Mouse (Mus musculus): Measurements from ENCODE around the gene Daam2.
"Not testable (repeated sequence)": the region's sequence is repeated elsewhere in the genome, so short reads cannot be mapped to it uniquely, and the experiment has no call there.

Daam2 gene

DNA sequence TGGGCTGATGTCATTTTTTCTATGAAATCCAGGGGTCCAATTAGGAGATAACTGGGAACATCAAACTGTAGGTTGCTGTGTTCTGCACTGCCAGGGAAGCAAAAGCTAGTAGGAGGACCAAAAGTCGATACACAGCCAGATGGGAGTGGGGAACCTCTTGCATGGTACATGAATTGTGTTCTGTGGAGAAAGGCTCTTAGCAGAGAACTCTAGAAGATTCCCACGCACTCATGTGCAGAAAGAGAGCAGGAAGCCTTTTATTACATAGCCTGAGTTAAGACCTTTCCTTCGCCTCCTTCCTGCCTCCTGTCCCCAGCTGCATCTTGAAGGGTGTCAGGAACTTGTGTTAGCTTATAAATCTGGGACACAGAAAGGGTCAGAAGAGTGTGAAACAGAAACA is 82.3 kb downstream of the Daam2 start:
- DNase-seq (ENCODE audit: low read depth, low spot score), result no peak

DNA sequence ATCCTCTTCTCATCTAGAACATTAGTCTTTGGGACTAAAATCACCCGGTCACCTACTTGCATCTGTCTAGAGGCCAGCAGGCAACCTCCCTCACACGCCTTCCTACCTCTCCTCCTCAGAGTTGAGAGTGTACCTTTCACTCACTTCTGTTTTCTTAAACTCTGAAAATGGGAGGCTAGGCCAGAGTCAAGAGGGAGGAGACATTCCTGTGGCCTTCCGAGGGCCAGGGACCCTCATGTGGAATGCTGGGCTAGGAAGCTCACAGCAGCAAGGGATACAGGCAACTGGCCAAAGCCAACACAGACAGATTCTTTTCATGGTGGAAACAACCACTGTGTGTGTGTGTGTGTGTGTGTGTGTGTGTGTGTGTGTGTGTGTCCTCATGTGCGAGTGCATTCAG is 86.8 kb downstream of the Daam2 start:
- no peak for DNase-seq (ENCODE audit: low read depth, low spot score)

DNA sequence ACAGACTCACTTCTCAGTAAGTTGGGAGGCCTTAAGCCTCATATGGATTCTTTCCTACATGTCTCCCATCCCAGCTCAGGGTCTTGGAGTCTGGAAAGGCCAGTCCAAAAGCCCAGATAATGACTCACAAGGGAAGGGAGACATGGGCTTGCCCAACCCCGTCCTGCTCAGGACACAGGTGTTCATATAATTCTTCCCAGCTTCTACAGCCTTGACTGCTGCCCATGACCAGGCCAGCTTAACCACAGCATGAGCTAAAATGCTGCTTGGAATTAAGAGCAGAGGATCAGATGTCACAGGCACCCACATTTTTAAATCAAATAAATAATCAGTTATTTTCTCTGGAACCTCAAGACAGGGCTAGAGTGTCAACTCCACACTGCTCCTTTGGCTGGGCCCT is 89.0 kb downstream of the Daam2 start:
- DNase-seq (ENCODE audit: low read depth, low spot score), result no peak

DNA sequence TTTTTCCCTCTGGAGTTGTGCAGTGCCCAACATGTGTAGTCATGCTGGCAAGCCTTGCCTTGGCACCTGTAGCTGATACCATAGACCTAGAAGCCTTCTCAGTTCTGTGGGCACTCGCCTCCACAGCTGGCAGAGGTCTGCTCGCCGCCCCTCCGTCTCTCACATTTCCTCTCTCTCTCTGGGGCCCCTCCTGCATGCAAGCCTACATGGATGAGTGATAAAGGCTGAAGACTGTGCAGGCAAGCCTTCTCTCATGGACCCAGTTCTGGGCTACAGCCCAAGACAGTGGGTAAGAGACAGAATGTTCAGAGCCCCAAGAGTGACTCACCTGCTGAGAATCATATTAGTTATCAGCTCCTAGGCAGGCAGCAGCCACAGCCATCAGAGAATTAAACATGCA is 90.1 kb downstream of the Daam2 start:
- DNase-seq (ENCODE audit: low read depth, low spot score), result no peak

DNA sequence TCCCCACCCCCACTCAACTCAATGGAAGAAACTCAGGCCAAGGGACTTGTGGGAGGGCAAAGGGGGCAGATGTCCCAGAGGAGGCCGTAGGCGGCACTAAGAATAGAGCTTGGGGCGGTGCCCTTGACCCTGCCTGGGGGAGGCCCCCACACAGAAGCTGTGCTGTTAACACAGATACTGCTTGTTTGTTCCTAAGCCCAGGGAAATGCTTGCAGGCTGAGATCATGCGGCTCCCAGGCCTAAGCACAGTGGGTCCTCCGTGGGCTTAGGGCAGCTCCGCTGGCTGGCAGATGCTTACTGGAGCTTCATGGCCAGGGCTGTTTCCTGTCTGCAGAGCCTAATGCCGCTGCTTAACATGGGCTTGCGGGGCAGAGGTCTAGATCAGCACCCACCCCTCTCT is 91.5 kb downstream of the Daam2 start:
- no peak for DNase-seq (ENCODE audit: low read depth, low spot score)

DNA sequence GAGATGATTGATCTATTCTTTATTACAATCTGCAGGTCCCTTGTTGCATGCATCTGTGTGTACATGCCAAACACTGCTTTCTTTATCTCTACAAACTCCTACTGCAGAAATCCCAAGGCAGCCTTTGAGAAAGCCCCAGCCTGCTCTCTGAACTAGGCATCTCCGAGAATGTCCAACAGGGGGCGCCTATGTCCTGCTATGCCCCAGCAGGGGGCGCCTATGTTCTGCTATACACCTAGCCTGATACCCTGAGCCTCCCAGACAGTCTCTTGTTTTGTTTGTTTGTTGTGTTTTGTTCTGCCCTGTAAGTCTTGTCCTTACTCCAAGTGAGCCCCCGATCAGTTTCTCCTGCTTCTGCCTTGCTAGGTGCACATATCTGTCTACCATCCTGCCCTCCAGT is 95.9 kb downstream of the Daam2 start:
- DNase-seq (ENCODE audit: low read depth, low spot score), result peak; percentile 24

DNA sequence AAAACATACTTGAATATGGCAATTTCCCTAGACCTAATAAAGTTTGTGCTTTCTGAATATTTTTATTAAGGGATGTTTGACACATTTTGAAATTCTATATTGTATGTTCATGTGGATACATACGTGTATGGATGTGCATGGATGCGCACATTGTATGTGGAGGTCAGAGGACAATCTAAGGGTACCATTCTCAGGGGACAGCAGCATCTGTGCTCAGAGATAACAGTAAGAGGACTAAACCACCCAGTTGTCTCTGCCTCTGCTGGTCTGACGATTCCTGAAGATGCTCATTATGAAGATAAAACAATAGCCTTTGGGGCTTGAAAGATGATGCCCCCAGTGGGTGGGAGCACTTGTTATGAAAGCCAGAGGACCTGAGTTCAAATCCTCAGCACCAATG is 99.3 kb downstream of the Daam2 start:
- DNase-seq (ENCODE audit: low read depth, low spot score), result no peak

DNA sequence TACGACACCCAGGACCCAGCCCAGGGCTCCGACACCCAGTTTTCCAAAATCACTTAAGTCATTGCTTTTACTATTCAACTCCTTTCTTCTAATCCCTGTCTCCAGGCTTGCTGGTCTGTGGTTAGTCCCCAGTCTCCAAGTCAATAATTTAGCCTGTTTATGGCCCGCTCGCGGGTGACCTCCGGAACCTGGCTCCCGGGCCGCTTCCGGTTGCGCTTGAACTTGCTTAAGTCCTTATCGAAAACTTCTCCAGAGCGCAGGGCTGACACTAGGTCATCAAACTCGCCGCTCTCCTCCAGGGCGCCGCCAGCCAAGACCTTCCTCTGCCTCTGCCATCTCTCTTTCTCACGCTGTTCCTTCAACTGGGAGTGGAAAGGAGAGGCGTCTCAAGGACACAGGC is 105.8 kb downstream of the Daam2 start:
- DNase-seq (ENCODE audit: low read depth, low spot score), result no peak

DNA sequence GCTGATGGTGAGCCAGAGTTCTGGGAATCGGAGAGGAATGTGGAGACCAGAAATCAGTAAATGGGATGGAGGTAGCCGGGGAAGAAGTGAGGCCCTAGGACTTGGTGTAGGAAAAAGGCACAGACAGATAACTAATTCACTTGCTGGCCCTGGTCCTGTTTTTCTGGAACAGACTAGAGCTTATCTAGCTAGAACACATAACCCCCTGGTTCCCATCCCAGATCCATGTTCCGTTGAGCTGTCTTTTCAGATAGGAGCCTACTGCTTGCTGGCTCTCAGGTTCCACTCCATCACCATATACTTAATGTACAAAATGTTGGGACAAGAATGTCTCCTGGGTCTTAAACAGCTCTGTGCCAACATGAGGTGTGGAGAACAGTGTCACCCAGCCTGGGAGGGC is 106.3 kb downstream of the Daam2 start:
- DNase-seq (ENCODE audit: low read depth, low spot score), result no peak

DNA sequence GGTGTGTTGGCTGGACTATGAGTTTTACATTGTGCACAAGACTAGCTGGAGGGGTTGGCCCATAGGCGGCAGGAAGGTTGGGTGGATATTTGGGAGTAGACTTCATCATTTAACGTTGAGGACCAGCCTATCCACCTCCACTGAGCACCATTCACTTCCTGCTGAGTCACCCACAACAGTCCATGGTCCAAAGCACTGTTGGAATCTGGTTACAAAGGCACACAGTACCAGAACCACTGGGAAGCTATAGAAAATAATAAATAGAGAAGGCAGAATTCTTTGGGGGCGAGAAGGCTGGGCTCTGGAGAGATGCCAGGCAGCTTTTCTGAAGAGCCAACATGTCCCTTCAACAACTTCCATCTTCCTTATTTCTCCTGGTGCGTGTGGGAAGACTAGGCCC is 107.8 kb downstream of the Daam2 start:
- no peak for DNase-seq (ENCODE audit: low read depth, low spot score)

DNA sequence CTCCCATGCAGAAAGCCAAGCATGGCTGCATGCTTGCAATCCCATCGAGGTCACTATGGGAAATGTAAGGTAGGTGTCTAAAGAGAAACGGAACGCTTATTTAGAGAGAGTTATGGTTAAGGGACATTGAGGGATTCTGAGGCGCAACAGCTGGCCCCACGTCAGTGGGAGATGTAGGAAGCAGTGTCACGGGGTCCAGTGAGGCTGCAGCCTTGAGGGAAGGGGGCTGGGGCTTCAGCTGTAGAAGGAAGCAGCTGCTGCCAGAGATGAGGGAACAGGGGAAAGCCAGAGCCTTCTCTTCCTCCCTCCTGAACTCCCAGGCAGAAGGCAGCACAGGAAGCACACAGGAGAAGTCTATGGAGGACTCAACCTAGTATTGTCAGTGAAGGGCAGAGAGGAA is 113.2 kb downstream of the Daam2 start:
- no peak for DNase-seq (ENCODE audit: low read depth, low spot score)

DNA sequence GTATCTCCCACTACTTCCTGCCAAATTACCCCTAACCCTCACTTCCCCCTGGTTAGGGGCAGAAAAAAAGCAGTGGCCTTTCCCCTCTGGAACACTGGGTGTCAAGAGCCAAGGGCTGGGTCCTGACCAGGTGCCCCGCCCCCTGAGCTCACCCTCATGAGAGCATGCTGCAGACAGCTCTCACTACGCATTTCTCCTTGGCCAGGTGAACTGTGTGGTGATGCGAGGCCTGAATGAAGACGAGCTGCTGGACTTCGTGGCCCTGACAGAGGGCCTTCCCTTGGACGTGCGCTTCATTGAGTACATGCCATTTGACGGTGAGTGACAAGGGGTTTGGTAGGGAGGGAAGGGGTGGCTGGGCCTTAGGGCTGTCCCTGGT is 114.9 kb downstream of the Daam2 start:
- no peak for DNase-seq (ENCODE audit: low read depth, low spot score)

DNA sequence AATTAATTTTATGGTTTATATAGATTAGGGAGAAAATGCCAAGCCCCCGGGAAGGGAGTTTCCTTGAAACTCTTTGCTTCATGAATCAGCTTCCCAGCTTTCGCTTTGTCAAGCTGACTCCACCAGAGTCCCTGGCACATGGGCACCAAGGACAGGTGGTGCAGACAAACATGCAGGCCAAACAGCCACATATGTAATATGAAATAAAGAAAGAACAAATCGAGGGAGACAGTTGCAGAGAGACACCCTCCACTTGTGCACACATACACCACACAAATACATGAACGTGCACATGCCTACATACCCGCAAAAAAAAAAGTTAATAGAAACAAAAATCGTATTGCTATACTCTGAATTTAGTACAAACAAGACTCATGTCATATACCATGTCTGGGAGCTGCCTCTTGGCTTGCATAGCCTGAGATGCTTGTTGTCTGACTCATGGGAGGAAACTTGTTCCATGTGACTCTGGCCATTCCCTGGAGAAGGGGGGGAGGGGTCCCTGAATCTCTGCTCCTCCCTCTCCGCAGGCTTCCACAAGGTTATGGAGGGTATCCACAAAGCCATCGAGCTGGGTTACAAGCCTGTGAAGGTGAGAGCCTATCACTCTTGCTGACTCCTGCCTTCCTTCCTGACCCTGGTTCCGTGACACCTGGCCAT is 115.4 kb downstream of the Daam2 start:
- DNase-seq (ENCODE audit: low read depth, low spot score), result no peak

DNA sequence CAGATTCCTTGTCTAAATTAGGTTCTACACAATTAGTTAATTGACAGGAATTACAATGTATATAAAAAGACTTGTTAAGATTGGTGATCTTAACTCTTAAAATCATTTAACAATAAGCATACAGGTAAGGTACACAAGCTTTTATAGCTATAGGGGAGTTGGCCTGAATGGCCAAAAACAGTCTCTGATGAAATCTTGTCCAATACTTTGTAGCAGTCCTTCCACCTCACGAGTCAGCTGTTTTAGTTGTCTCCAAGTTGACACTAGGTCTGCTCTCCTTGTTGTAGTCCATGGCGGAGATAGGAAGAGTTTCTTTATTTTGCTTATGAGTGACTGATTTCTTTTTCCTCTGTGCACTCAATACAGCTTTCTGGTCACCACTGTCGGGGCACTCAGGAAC is 121.3 kb downstream of the Daam2 start:
- not testable (repeated sequence) for DNase-seq (ENCODE audit: low read depth, low spot score)

DNA sequence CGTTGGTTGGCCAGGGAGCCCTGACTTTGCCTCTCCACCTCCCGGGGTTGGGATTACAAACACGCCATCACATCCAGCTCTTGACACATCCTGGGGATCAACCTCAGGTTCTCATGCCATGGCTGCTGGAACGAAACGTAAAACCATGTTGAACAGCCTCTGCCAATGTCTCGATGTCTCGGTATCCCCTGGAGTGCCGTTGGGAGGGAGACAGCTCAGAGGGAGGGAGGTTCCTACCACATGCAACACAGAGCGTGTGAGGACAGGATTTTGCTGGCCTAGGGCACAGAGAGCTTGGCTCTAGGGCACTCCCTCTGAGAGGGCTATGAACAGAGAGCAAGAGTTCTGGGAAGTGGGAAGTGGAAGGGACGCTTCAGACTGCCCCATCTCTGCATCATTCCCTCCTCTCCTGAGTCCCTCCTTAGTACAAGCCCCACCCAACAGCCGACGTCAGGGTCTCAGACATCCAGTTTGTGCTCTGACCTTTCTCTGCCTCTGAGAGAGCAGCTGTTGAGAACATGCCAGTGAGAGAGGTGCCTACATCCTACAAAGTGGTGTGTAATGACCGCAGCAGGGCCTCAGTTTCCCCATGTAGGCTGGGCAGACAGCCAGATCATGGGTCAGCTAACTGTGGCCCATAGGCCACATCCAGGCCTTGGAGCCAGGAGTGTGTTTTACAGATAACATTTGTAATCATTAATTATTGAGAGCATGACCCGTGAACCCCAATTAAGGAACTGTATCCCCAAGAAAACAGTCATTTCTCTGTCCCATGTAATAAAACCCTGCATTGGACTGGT is 123.6 kb downstream of the Daam2 start:
- no peak for DNase-seq (ENCODE audit: low read depth, low spot score)

DNA sequence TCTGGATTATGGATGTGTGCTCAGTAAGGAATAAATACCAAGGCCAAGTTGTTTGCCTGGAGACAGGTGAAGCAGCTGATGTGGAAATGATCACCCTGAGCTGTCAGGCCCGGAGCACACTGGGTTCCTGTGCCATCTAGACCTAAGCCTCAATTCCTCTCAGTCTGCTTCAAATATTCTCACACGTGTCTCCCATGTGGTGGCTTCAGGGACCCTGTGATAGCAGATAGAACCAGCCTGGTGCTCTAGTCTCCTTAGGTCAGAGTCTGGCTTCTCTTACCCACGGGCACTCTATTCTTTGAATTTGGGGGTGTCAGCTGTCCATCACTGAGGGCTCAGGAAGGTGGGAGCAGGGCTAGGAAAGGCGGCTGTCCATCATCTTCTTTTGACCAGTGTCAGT is 124.4 kb downstream of the Daam2 start:
- no peak for DNase-seq (ENCODE audit: low read depth, low spot score)

DNA sequence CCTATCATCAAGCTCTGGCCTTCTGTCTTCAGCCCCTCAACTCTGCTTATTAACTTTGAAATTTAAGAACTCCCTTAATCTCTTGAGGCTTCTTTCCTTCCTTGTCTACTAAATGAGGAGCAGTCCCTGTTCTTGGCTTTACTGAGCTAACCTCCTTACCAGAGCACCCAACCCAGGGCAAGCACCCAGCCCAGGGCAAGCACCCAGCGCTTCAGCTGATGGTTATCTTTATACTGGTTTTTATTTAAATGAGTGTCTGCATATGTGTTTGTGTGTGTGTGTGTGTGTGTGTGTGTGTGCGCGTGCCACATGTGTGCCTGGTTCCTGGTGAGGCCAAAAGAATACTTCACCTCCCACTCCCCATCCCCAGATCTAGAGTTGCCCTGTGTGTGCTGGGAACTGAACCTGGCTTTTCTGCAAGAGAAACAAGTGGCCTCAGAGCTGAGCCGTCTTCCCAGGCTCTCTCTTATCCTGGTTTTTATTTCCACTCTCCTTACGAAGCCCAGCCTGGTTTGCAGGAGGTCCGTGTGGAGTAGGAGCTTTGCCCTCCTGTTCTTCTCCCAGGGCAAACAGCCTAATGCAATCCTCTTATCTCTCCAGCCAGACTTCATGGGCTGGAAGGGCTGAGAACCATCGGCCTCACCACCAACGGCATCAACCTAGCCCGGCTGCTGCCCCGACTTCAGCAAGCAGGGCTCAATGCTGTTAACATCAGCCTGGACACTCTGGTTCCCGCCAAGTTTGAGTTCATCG is 125.1 kb downstream of the Daam2 start:
- peak; percentile 49 for DNase-seq (ENCODE audit: low read depth, low spot score)

DNA sequence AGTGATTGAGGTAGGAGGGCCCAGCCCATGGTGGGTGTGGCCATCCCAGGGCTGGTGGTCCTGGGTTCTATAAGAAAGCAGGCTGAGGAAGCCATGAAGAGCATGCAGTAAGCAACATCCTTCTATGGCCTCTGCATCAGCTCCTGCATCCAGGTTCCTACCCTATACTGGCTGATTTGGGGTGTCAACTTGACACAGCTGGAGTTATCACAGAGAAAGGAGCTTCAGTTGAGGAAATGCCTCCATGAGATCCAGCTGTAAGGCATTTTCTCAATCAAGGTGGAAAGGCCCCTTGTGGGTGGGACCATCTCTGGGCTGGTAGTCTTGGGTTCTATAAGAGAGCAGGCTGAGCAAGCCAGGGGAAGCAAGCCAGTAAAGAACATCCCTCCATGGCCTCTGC is 126.8 kb downstream of the Daam2 start:
- not testable (repeated sequence) for DNase-seq (ENCODE audit: low read depth, low spot score)

DNA sequence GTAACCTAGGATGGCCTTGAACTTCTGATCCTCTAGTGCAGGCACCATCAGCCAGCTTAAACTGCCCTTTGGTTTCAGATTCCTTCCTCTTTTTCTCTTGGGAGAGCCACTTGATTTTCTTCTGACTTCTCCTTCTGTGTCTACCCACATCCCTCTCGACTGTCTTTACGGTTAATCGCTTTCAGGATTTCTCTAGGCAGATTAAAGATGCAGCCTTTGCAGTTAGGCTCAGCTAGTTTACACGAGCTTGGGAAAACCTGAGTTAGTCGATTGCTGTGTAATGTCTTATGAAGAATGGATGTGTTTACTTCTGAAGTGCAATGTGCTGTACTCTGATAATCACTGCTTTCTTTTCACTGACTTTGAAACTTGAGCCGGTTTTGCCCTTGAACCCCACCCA is 127.5 kb downstream of the Daam2 start:
- DNase-seq (ENCODE audit: low read depth, low spot score), result no peak

DNA sequence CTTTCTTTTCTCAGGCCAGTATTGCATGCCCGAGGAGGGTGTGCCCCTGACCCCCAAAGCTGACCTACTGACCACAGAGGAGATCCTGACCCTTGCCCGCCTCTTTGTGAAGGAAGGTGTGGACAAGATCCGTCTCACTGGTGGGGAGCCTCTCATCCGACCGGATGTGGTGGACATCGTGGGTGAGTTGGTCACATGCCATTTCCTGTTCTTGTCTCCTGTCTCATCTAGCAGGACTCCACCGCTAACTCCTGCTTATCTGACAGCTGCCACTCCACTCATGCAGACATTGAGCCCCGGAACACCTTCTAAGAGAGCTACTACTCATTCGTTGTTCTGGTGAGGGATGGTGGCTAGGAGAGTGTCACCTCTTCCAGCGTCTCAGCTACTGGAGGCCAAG is 129.1 kb downstream of the Daam2 start:
- DNase-seq (ENCODE audit: low read depth, low spot score), result no peak

DNA sequence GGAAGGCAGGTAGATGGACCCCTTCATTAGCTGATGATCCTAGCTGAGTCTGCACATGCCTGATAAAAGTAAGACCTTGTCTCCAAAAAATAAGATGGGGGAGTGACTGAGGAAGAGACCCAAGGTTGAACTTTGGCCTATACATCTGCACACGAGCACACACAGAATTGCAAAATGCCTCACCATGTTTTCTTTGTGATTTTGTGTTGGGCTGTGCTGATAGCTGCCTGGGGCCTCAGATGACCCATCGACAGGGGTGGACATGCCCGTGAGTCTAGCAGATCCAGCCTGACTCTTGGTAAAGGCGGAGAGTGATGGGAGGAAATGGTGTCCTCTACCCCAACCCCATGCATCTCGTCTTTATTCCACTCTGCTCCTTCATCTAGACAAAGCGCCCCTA is 129.9 kb downstream of the Daam2 start:
- no peak for DNase-seq (ENCODE audit: low read depth, low spot score)

DNA sequence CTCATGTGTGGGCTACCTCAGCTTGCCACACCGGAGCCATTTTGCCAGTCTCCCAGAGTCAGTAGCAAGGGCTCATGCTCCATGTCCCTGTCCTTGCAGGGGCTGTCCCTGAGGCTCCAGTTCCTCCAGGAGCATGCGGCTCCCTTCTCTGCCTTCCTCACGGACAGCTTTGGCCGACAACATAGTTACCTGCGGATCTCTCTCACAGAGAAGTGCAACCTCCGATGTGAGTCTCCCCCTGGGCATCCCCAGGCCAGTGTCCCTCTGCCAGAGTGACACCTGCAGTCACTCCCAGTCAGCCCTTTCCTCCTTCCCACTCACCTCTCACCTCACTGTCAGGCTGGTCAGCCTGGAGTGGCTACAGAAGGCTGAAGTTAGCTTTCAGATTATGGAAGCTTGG is 131.1 kb downstream of the Daam2 start:
- no peak for DNase-seq (ENCODE audit: low read depth, low spot score)

All from c-Kit-negative CD71-positive TER-119-positive erythroid progenitor cells, embryonic 14.5 days (primary cell).